Mouse (Mus musculus) lung, adult 10 weeks (tissue): ENCODE data around the gene Rhoj. TPM values are rescaled to one million over a fixed set of nuclear protein-coding genes. Genes with fewer than 3 reads are reported as not detected.

ENCODE experiments used
- polyA plus RNA-seq: library from polyadenylated mRNA; stranded (reverse); fragments of 350-450 nt; fragmentation: Illumina TruSeq; extraction: RNeasy Lipid Tissue Mini Kit (QIAGEN cat#74804); gene quantifications from one replicate; pipeline ENCODE4 v1.2.3, GENCODE M21; 2014; ENCODE audit warnings: low read depth, low replicate concordance; ENCODE audit not compliant: insufficient read depth

Rhoj gene
- 45.8 TPM for polyA plus RNA-seq

DNA sequence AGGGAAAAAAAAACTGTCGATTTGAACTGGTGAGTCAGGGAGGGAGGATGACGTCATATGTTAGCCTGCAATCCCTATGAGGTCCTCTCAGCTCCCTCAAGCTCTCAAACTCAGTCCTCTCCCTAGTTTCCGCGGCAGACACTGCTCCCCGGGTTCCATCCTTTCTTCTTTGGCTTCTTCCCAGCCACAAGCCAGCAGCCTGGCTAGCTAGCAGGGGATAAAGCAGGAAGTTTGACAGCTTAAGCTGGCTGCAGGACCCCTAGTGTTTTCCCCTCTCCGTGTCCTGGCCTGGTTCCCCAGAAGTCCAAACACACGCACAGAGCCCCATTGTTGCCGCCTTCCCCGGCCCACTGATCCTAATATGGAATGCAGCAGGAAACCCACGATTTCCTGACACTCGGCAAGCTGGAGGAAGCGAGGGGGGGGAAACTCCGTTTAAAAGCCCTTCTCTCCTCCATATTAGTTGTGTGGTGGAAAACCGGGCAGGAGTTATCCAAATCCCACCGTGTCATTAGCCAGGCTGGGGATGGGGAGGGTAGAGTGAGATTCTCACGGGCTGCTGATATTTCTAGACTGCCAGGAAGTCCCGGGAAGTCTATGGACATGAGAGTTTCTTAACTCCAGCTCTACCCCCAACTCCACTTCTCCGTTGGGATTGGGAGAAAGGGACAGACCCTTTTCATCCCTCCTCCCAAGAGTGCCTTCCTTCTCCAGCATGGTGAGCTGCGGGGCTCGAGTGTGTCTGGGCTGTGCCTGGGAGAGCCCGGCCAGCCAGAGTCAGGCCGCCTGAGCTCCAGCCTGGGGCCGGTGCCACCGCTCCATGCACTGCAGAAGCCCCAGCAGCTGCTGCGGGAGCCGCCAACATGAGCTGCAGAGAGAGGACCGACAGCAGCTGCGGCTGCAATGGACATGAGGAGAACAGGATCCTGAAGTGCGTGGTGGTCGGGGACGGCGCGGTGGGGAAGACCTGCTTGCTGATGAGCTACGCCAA, at the start of gene Rhoj:
TSS of gene Rhoj (plus strand) at position 362 of the 991 bp plus-strand sequence.

GRCm38 (mm10) chr12:75416681-75417080, 108.6 kb downstream of the Rhoj start, which contains the start of gene Gphb5:
Gphb5 (minus strand) TSS chr12:75416781.

Other genes with a start within 250 kb of the Rhoj start
- gene Kcnh5, start 131.0 kb upstream of the Rhoj start, polyA plus RNA-seq = not detected
- not detected for gene Gphb5, start 108.5 kb downstream of the Rhoj start, polyA plus RNA-seq